Mouse (Mus musculus) hindbrain, embryonic 12.5 days (tissue): ENCODE results near the gene Galm. TPM values are rescaled to one million over a fixed set of nuclear protein-coding genes. Genes with fewer than 3 reads are reported as not detected.

Source experiments
- ATAC-seq: fragments of 200-750 bp; cut with Nextera tagmentation; 2 replicates; pipeline ENCODE4 v1.8.0; 2017; ENCODE audit warnings: moderate TSS enrichment; ENCODE audit not compliant: low FRiP score
- H3K27ac ChIP-seq: fragments of 300-500 bp; sonication (generic); 2 replicates; pipeline ENCODE4 v1.5.1; 2016; ENCODE audit warnings: mild to moderate bottlenecking
- H3K27me3 ChIP-seq: fragments of 300-500 bp; sonication (generic); 2 replicates; pipeline ENCODE4 v1.6.1; 2016; ENCODE audit warnings: mild to moderate bottlenecking
- H3K36me3 ChIP-seq: fragments of 300-500 bp; sonication (generic); 2 replicates; pipeline ENCODE4 v1.6.1; 2016; ENCODE audit warnings: mild to moderate bottlenecking
- H3K4me1 ChIP-seq: fragments of 300-500 bp; sonication (generic); 2 replicates; pipeline ENCODE4 v1.6.1; 2016
- H3K4me2 ChIP-seq: fragments of 300-500 bp; sonication (generic); replicated peaks from 2 replicates; pipeline ENCODE4 v1.6.1; 2016; ENCODE audit warnings: mild to moderate bottlenecking
- H3K4me3 ChIP-seq: fragments of 300-500 bp; sonication (generic); 2 replicates; pipeline ENCODE4 v1.5.1; 2016; ENCODE audit warnings: mild to moderate bottlenecking
- H3K9ac ChIP-seq: fragments of 300-500 bp; sonication (generic); 2 replicates; pipeline ENCODE4 v1.6.1; 2016; ENCODE audit warnings: mild to moderate bottlenecking, moderate library complexity
- H3K9me3 ChIP-seq: fragments of 300-500 bp; sonication (generic); replicated peaks from 2 replicates; pipeline ENCODE4 v1.6.1; 2016; ENCODE audit warnings: mild to moderate bottlenecking
- WGBS: fragments of 180-500 bp; shearing (Covaris S2); methylation state at CpG from one replicate; pipeline ENCODE4 v1.1.7; 2016; 5-methylcytosine and 5-hydroxymethylcytosine counted together
- polyA plus RNA-seq: library from polyadenylated mRNA; unstranded; fragments of >200 nt; fragmentation: Nextera tagmentation; extraction: Ambion mirVana; gene quantifications from 2 replicates; pipeline ENCODE4 v1.2.1, GENCODE M21; 2016

Galm gene
- 8.5 and 9.1 TPM in 2 replicates for polyA plus RNA-seq

- peak within 1 kb of the TSS; percentile 45 for H3K4me3 ChIP-seq
- peak within 1 kb of the TSS; percentile 77 for H3K4me2 ChIP-seq
- no peaks in the 10 kb centered on the region for H3K36me3 ChIP-seq
- H3K27ac ChIP-seq: peak within 1 kb of the TSS; percentile 17; the same call in 1 of the 2 replicates
- H3K27me3 ChIP-seq: no peaks in the 10 kb centered on the region
- ATAC-seq: peak; percentile 76
- peak within 1 kb of the TSS; percentile 59 for H3K9ac ChIP-seq
- H3K4me1 ChIP-seq: peaks cover 9% of the 10 kb centered on the region
- H3K9me3 ChIP-seq: no peaks in the 10 kb centered on the region
- 7% methylated on average over 30 of the region's 30 CpGs for whole genome bisulfite sequencing
These were observed at the start of gene Galm for GRCm38 (mm10) chr17:80127331-80128251. Gene Galm, plus strand, starts transcription at chr17:80127471.

GRCm38 (mm10) chr17:80078726-80079125 is 48.5 kb upstream of the Galm start:
- Histone ChIP-seq H3K4me3 (no peak overlapping the region), H3K4me1 (no peaks in the 10 kb centered on the region), H3K27me3 (no peaks in the 10 kb centered on the region), H3K9ac (no peak overlapping the region), H3K27ac (no peak overlapping the region), H3K36me3 (no peaks in the 10 kb centered on the region), H3K4me2 (no peak overlapping the region), H3K9me3 (no peaks in the 10 kb centered on the region)
- ATAC-seq: no peak
- WGBS: 90% methylated on average over 4 of the region's 4 CpGs

- Histone ChIP-seq H3K36me3 (no peaks in the 10 kb centered on the region), H3K4me3 (no peak overlapping the region), H3K4me2 (no peak overlapping the region), H3K9me3 (no peaks in the 10 kb centered on the region), H3K27ac (no peak overlapping the region), H3K27me3 (no peaks in the 10 kb centered on the region), H3K9ac (no peak overlapping the region), H3K4me1 (no peaks in the 10 kb centered on the region)
- WGBS: 71% methylated on average over 6 of the region's 6 CpGs
- no peak for ATAC-seq
These were observed 44.0 kb upstream of the Galm start for GRCm38 (mm10) chr17:80083223-80083622.

- WGBS: 86% methylated on average over 9 of the region's 9 CpGs
- Histone ChIP-seq H3K9ac (no peak overlapping the region), H3K4me2 (no peak overlapping the region), H3K9me3 (no peaks in the 10 kb centered on the region), H3K36me3 (no peaks in the 10 kb centered on the region), H3K4me3 (no peak overlapping the region), H3K27me3 (no peaks in the 10 kb centered on the region), H3K27ac (no peak overlapping the region), H3K4me1 (no peaks in the 10 kb centered on the region)
- no peak for ATAC-seq
These were observed 42.8 kb upstream of the Galm start for GRCm38 (mm10) chr17:80084424-80084823.

GRCm38 (mm10) chr17:80086591-80086990 is 40.7 kb upstream of the Galm start:
- no peaks in the 10 kb centered on the region for H3K9me3 ChIP-seq
- H3K4me3 ChIP-seq: no peak overlapping the region
- no peaks in the 10 kb centered on the region for H3K36me3 ChIP-seq
- H3K27me3 ChIP-seq: no peaks in the 10 kb centered on the region
- H3K4me1 ChIP-seq: no peaks in the 10 kb centered on the region
- WGBS: 89% methylated on average over 11 of the region's 11 CpGs
- no peak overlapping the region for H3K4me2 ChIP-seq
- no peak overlapping the region for H3K27ac ChIP-seq
- no peak for ATAC-seq
- H3K9ac ChIP-seq: no peak overlapping the region

GRCm38 (mm10) chr17:80088168-80088567 is 39.1 kb upstream of the Galm start:
- Histone ChIP-seq H3K9me3 (no peaks in the 10 kb centered on the region), H3K27ac (no peak overlapping the region), H3K4me1 (no peaks in the 10 kb centered on the region), H3K9ac (no peak overlapping the region), H3K36me3 (no peaks in the 10 kb centered on the region), H3K4me2 (no peak overlapping the region), H3K27me3 (no peaks in the 10 kb centered on the region), H3K4me3 (no peak overlapping the region)
- no peak for ATAC-seq
- WGBS: 92% methylated on average over 3 of the region's 3 CpGs

- Histone ChIP-seq H3K4me2 (no peak overlapping the region), H3K4me1 (peaks cover 3% of the 10 kb centered on the region), H3K27ac (no peak overlapping the region), H3K9ac (no peak overlapping the region), H3K36me3 (no peaks in the 10 kb centered on the region), H3K9me3 (no peaks in the 10 kb centered on the region), H3K4me3 (no peak overlapping the region), H3K27me3 (no peaks in the 10 kb centered on the region)
- 83% methylated on average over 4 of the region's 4 CpGs for WGBS
- ATAC-seq: no peak
These were observed 36.7 kb upstream of the Galm start for GRCm38 (mm10) chr17:80090551-80090950.

- Histone ChIP-seq H3K9me3 (no peaks in the 10 kb centered on the region), H3K4me2 (no peak overlapping the region), H3K36me3 (no peaks in the 10 kb centered on the region), H3K4me1 (peaks cover 15% of the 10 kb centered on the region), H3K27me3 (no peaks in the 10 kb centered on the region), H3K9ac (no peak overlapping the region), H3K27ac (no peak overlapping the region), H3K4me3 (no peak overlapping the region)
- WGBS: 53% methylated on average over 6 of the region's 6 CpGs
- ATAC-seq: no peak
These were observed 35.3 kb upstream of the Galm start for GRCm38 (mm10) chr17:80091879-80092549.

GRCm38 (mm10) chr17:80095254-80095899 is 31.9 kb upstream of the Galm start:
- Histone ChIP-seq H3K4me1 (peaks cover 17% of the 10 kb centered on the region), H3K4me2 (peak overlapping the region; percentile 47), H3K9ac (peak overlapping the region; percentile 32), H3K27ac (no peak overlapping the region), H3K36me3 (no peaks in the 10 kb centered on the region), H3K27me3 (no peaks in the 10 kb centered on the region), H3K4me3 (no peak overlapping the region), H3K9me3 (no peaks in the 10 kb centered on the region)
- ATAC-seq: peak; percentile 21; the same call in 1 of the 2 replicates
- 82% methylated on average over 9 of the region's 9 CpGs for WGBS

- peak overlapping the region; percentile 32 for H3K9ac ChIP-seq
- ATAC-seq: peak; percentile 90
- no peaks in the 10 kb centered on the region for H3K36me3 ChIP-seq
- H3K4me2 ChIP-seq: peak overlapping the region; percentile 47
- H3K9me3 ChIP-seq: no peaks in the 10 kb centered on the region
- 13% methylated on average over 20 of the region's 20 CpGs for WGBS
- peaks cover 17% of the 10 kb centered on the region for H3K4me1 ChIP-seq
- H3K27me3 ChIP-seq: no peaks in the 10 kb centered on the region
- H3K27ac ChIP-seq: no peak overlapping the region
- H3K4me3 ChIP-seq: no peak overlapping the region
These were observed 31.1 kb upstream of the Galm start for GRCm38 (mm10) chr17:80096043-80096719.

GRCm38 (mm10) chr17:80096720-80097114 is 30.6 kb upstream of the Galm start:
- Histone ChIP-seq H3K4me1 (peaks cover 17% of the 10 kb centered on the region), H3K9me3 (no peaks in the 10 kb centered on the region), H3K27ac (no peak overlapping the region), H3K36me3 (no peaks in the 10 kb centered on the region), H3K27me3 (no peaks in the 10 kb centered on the region), H3K9ac (no peak overlapping the region), H3K4me3 (no peak overlapping the region), H3K4me2 (no peak overlapping the region)
- no peak for ATAC-seq
- 83% methylated on average over 8 of the region's 8 CpGs for WGBS

GRCm38 (mm10) chr17:80097221-80097620 is 30.1 kb upstream of the Galm start:
- no peaks in the 10 kb centered on the region for H3K27me3 ChIP-seq
- no peaks in the 10 kb centered on the region for H3K36me3 ChIP-seq
- no peak overlapping the region for H3K9ac ChIP-seq
- no peak for ATAC-seq
- no peak overlapping the region for H3K4me2 ChIP-seq
- 23% methylated on average over 2 of the region's 2 CpGs for WGBS
- no peaks in the 10 kb centered on the region for H3K9me3 ChIP-seq
- no peak overlapping the region for H3K4me3 ChIP-seq
- peaks cover 17% of the 10 kb centered on the region for H3K4me1 ChIP-seq
- no peak overlapping the region for H3K27ac ChIP-seq
